Mouse (Mus musculus): ENCODE data around the gene Dnase1. TPM values are rescaled to one million over a fixed set of nuclear protein-coding genes. Genes with fewer than 3 reads are reported as not detected.

Dnase1 gene
- polyA plus RNA-seq, 1 experiment from 2014 or later, result 12.0 TPM

- H3K4me1 ChIP-seq (ENCODE audit: control insufficient read depth, insufficient read depth, low read length), result no peaks in the 10 kb centered on the region
- H3K36me3 ChIP-seq (ENCODE audit: control insufficient read depth, insufficient read depth, low read length), result no peaks in the 10 kb centered on the region
- no peaks in the 10 kb centered on the region for H3K27me3 ChIP-seq (ENCODE audit: control insufficient read depth, insufficient read depth, low read length)
- WGBS, result 62% methylated on average over 4 of the region's 4 CpGs
- no peak overlapping the region for H3K4me3 ChIP-seq (ENCODE audit: low read depth, low read length)
- H3K27ac ChIP-seq (ENCODE audit: low read length), result no peak overlapping the region
- H3K9ac ChIP-seq (replicated peaks; ENCODE audit: low read depth, low read length), result no peak overlapping the region
- H3K9me3 ChIP-seq (ENCODE audit: control insufficient read depth, low read depth, low read length), result no peaks in the 10 kb centered on the region
- no peak for ATAC-seq (ENCODE audit: insufficient number of reproducible peaks, insufficient read depth, low FRiP score, low read depth)
- H3K4me2 ChIP-seq (replicated peaks; ENCODE audit: low read depth, low read length), result no peak overlapping the region
These were observed 14.0 kb upstream of the Dnase1 start for GRCm38 (mm10) chr16:4022719-4023118.

DNA sequence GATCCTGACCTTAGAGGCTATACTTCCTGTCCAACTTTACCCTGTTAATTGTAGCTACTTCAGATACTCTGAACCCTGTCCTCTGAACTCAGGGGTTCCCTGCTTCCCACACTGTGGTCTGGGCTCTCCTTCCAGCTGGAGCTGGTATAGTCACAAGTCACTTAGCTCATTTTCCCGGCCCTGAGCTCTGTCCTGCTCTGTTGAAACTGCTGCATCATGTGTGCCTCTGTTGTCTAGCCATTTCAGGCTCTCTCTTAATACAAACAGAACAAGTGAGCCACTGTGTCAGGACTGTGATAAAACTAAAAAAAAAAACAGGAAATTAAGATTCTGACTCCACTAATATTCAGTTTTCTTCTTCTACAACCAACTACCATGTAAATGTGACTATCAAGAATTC is 10.1 kb upstream of the Dnase1 start:
- H3K9ac ChIP-seq (replicated peaks; ENCODE audit: low read depth, low read length), result no peak overlapping the region
- H3K4me3 ChIP-seq (ENCODE audit: low read depth, low read length), result no peak overlapping the region
- ATAC-seq (ENCODE audit: insufficient number of reproducible peaks, insufficient read depth, low FRiP score, low read depth), result no peak
- 50% methylated on average over 1 of the region's 1 CpGs for WGBS
- no peaks in the 10 kb centered on the region for H3K27me3 ChIP-seq (ENCODE audit: control insufficient read depth, insufficient read depth, low read length)
- no peak overlapping the region for H3K27ac ChIP-seq (ENCODE audit: low read length)
- H3K4me2 ChIP-seq (replicated peaks; ENCODE audit: low read depth, low read length), result no peak overlapping the region
- no peaks in the 10 kb centered on the region for H3K9me3 ChIP-seq (ENCODE audit: control insufficient read depth, low read depth, low read length)
- no peaks in the 10 kb centered on the region for H3K36me3 ChIP-seq (ENCODE audit: control insufficient read depth, insufficient read depth, low read length)
- H3K4me1 ChIP-seq (ENCODE audit: control insufficient read depth, insufficient read depth, low read length), result no peaks in the 10 kb centered on the region

GRCm38 (mm10) chr16:4027211-4027610 is 9.5 kb upstream of the Dnase1 start:
- WGBS, result 81% methylated on average over 3 of the region's 3 CpGs
- H3K36me3 ChIP-seq (ENCODE audit: control insufficient read depth, insufficient read depth, low read length), result no peaks in the 10 kb centered on the region
- H3K9ac ChIP-seq (replicated peaks; ENCODE audit: low read depth, low read length), result no peak overlapping the region
- H3K4me1 ChIP-seq (ENCODE audit: control insufficient read depth, insufficient read depth, low read length), result no peaks in the 10 kb centered on the region
- H3K27ac ChIP-seq (ENCODE audit: low read length), result no peak overlapping the region
- no peaks in the 10 kb centered on the region for H3K9me3 ChIP-seq (ENCODE audit: control insufficient read depth, low read depth, low read length)
- H3K4me3 ChIP-seq (ENCODE audit: low read depth, low read length), result no peak overlapping the region
- no peaks in the 10 kb centered on the region for H3K27me3 ChIP-seq (ENCODE audit: control insufficient read depth, insufficient read depth, low read length)
- H3K4me2 ChIP-seq (replicated peaks; ENCODE audit: low read depth, low read length), result no peak overlapping the region
- ATAC-seq (ENCODE audit: insufficient number of reproducible peaks, insufficient read depth, low FRiP score, low read depth), result no peak

- H3K9ac ChIP-seq (replicated peaks; ENCODE audit: low read depth, low read length), result no peak overlapping the region
- no peak overlapping the region for H3K27ac ChIP-seq (ENCODE audit: low read length)
- ATAC-seq (ENCODE audit: insufficient number of reproducible peaks, insufficient read depth, low FRiP score, low read depth), result no peak
- no peaks in the 10 kb centered on the region for H3K4me1 ChIP-seq (ENCODE audit: control insufficient read depth, insufficient read depth, low read length)
- H3K27me3 ChIP-seq (ENCODE audit: control insufficient read depth, insufficient read depth, low read length), result no peaks in the 10 kb centered on the region
- 78% methylated on average over 5 of the region's 5 CpGs for WGBS
- no peak overlapping the region for H3K4me2 ChIP-seq (replicated peaks; ENCODE audit: low read depth, low read length)
- no peaks in the 10 kb centered on the region for H3K9me3 ChIP-seq (ENCODE audit: control insufficient read depth, low read depth, low read length)
- no peaks in the 10 kb centered on the region for H3K36me3 ChIP-seq (ENCODE audit: control insufficient read depth, insufficient read depth, low read length)
- no peak overlapping the region for H3K4me3 ChIP-seq (ENCODE audit: low read depth, low read length)
These were observed 7.3 kb upstream of the Dnase1 start for GRCm38 (mm10) chr16:4029371-4029841.

- no peaks in the 10 kb centered on the region for H3K4me1 ChIP-seq (ENCODE audit: control insufficient read depth, insufficient read depth, low read length)
- no peaks in the 10 kb centered on the region for H3K27me3 ChIP-seq (ENCODE audit: control insufficient read depth, insufficient read depth, low read length)
- 92% methylated on average over 10 of the region's 10 CpGs for WGBS
- H3K4me3 ChIP-seq (ENCODE audit: low read depth, low read length), result no peak overlapping the region
- no peaks in the 10 kb centered on the region for H3K9me3 ChIP-seq (ENCODE audit: control insufficient read depth, low read depth, low read length)
- H3K4me2 ChIP-seq (replicated peaks; ENCODE audit: low read depth, low read length), result no peak overlapping the region
- H3K9ac ChIP-seq (replicated peaks; ENCODE audit: low read depth, low read length), result no peak overlapping the region
- no peaks in the 10 kb centered on the region for H3K36me3 ChIP-seq (ENCODE audit: control insufficient read depth, insufficient read depth, low read length)
- H3K27ac ChIP-seq (ENCODE audit: low read length), result no peak overlapping the region
- ATAC-seq (ENCODE audit: insufficient number of reproducible peaks, insufficient read depth, low FRiP score, low read depth), result no peak
These were observed 6.2 kb upstream of the Dnase1 start for GRCm38 (mm10) chr16:4030501-4030900.

- H3K4me2 ChIP-seq (replicated peaks; ENCODE audit: low read depth, low read length), result no peak overlapping the region
- no peaks in the 10 kb centered on the region for H3K4me1 ChIP-seq (ENCODE audit: control insufficient read depth, insufficient read depth, low read length)
- H3K9ac ChIP-seq (replicated peaks; ENCODE audit: low read depth, low read length), result no peak overlapping the region
- no peaks in the 10 kb centered on the region for H3K27me3 ChIP-seq (ENCODE audit: control insufficient read depth, insufficient read depth, low read length)
- H3K9me3 ChIP-seq (ENCODE audit: control insufficient read depth, low read depth, low read length), result no peaks in the 10 kb centered on the region
- 56% methylated on average over 4 of the region's 6 CpGs for WGBS
- no peak overlapping the region for H3K4me3 ChIP-seq (ENCODE audit: low read depth, low read length)
- ATAC-seq (ENCODE audit: insufficient number of reproducible peaks, insufficient read depth, low FRiP score, low read depth), result no peak
- no peak overlapping the region for H3K27ac ChIP-seq (ENCODE audit: low read length)
- no peaks in the 10 kb centered on the region for H3K36me3 ChIP-seq (ENCODE audit: control insufficient read depth, insufficient read depth, low read length)
These were observed 5.1 kb upstream of the Dnase1 start for GRCm38 (mm10) chr16:4031441-4032274.

DNA sequence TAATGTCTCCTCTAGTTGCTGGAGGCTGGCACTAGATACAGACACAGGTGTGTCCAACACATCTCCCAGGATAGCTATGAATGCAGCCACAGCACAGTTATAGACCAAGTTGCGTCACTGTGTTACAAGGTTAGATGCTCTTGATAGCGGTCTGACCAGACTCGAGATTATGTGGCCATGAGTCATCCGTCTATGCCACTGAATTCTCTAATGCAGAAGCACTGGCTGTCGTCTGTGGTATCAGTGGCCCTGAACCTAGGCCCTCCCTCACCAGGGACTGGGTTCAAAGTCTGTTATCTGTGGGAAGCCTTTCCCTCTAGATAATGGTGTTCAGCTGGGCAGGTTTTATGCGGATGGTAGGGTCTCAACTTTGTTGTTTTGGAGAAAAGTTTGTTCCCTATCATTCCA is 4.4 kb upstream of the Dnase1 start:
- no peaks in the 10 kb centered on the region for H3K9me3 ChIP-seq (ENCODE audit: control insufficient read depth, low read depth, low read length)
- H3K36me3 ChIP-seq (ENCODE audit: control insufficient read depth, insufficient read depth, low read length), result peaks cover 3% of the 10 kb centered on the region
- no peak for ATAC-seq (ENCODE audit: insufficient number of reproducible peaks, insufficient read depth, low FRiP score, low read depth)
- no peaks in the 10 kb centered on the region for H3K27me3 ChIP-seq (ENCODE audit: control insufficient read depth, insufficient read depth, low read length)
- H3K4me2 ChIP-seq (replicated peaks; ENCODE audit: low read depth, low read length), result no peak overlapping the region
- no peak overlapping the region for H3K4me3 ChIP-seq (ENCODE audit: low read depth, low read length)
- 82% methylated on average over 6 of the region's 6 CpGs for WGBS
- H3K9ac ChIP-seq (replicated peaks; ENCODE audit: low read depth, low read length), result no peak overlapping the region
- no peak overlapping the region for H3K27ac ChIP-seq (ENCODE audit: low read length)
- H3K4me1 ChIP-seq (ENCODE audit: control insufficient read depth, insufficient read depth, low read length), result no peaks in the 10 kb centered on the region

DNA sequence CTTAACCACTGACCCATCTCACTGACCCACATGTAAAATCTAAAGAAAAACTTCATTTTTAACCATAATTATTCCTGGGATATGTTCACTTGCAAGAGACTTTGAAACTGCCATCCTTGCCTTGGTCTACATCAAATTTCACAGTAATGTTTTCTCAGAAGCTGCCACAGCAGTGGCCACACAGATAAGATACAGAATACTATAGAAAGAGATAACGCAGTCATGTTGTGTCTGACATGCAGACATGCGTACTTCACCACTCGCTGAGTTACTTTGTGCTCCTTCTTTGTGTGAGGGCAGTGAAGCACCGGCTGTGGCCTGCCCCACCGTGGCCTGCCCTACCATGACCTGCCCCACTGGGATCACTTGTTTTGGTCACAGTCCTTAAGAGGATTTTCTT is 2.8 kb upstream of the Dnase1 start:
- Histone ChIP-seq H3K4me3 (ENCODE audit: low read depth, low read length) (no peak overlapping the region), H3K4me1 (ENCODE audit: control insufficient read depth, insufficient read depth, low read length) (no peaks in the 10 kb centered on the region), H3K27me3 (ENCODE audit: control insufficient read depth, insufficient read depth, low read length) (no peaks in the 10 kb centered on the region), H3K4me2 (replicated peaks; ENCODE audit: low read depth, low read length) (no peak overlapping the region), H3K27ac (ENCODE audit: low read length) (no peak overlapping the region), H3K9me3 (ENCODE audit: control insufficient read depth, low read depth, low read length) (no peaks in the 10 kb centered on the region), H3K9ac (replicated peaks; ENCODE audit: low read depth, low read length) (no peak overlapping the region), H3K36me3 (ENCODE audit: control insufficient read depth, insufficient read depth, low read length) (peaks cover 16% of the 10 kb centered on the region)
- 79% methylated on average over 5 of the region's 5 CpGs for WGBS
- ATAC-seq (ENCODE audit: insufficient number of reproducible peaks, insufficient read depth, low FRiP score, low read depth), result no peak

- Histone ChIP-seq H3K27ac (ENCODE audit: low read length) (no peak overlapping the region), H3K36me3 (ENCODE audit: control insufficient read depth, insufficient read depth, low read length) (peaks cover 21% of the 10 kb centered on the region), H3K27me3 (ENCODE audit: control insufficient read depth, insufficient read depth, low read length) (no peaks in the 10 kb centered on the region), H3K9me3 (ENCODE audit: control insufficient read depth, low read depth, low read length) (no peaks in the 10 kb centered on the region), H3K4me1 (ENCODE audit: control insufficient read depth, insufficient read depth, low read length) (no peaks in the 10 kb centered on the region), H3K4me2 (replicated peaks; ENCODE audit: low read depth, low read length) (no peak overlapping the region), H3K4me3 (ENCODE audit: low read depth, low read length) (no peak overlapping the region), H3K9ac (replicated peaks; ENCODE audit: low read depth, low read length) (no peak overlapping the region)
- ATAC-seq (ENCODE audit: insufficient number of reproducible peaks, insufficient read depth, low FRiP score, low read depth), result no peak
- WGBS, result 84% methylated on average over 3 of the region's 3 CpGs
These were observed 2.3 kb upstream of the Dnase1 start for GRCm38 (mm10) chr16:4034476-4034875.
